24 mouse cellular contexts compared by ENCODE assay signal in genomic region chr4:45064577-45064976, GRCm38 (mm10).
"Had no signal": no experiment of that assay in that cellular context is flagged by ENCODE, and none has a peak within 500 bp of the region (broad histone marks: within the 10 kb centered on the region; RNA-seq: fewer than 3 reads in every experiment).

No protein-coding gene starts in this region.

- H3K4me1 ChIP-seq: limb, embryonic 15.5 days; lung, embryonic 15.5 days; stomach, embryonic 15.5 days had no signal

- H3K9me3 ChIP-seq: limb, embryonic 12.5 days; limb, embryonic 15.5 days; lung, embryonic 15.5 days; midbrain, embryonic 10.5 days; midbrain, embryonic 13.5 days; neural tube, embryonic 13.5 days; stomach, embryonic 15.5 days had no signal

- H3K9ac ChIP-seq: limb, embryonic 12.5 days; limb, embryonic 15.5 days; liver, embryonic 14.5 days; lung, embryonic 15.5 days; midbrain, embryonic 13.5 days; neural tube, embryonic 13.5 days; stomach, embryonic 15.5 days had no signal

- H3K4me2 ChIP-seq: limb, embryonic 12.5 days; limb, embryonic 15.5 days; lung, embryonic 15.5 days; midbrain, embryonic 13.5 days; neural tube, embryonic 13.5 days; stomach, embryonic 15.5 days had no signal

- ATAC-seq: hindbrain, postnatal 0 days; inflammation-experienced regulatory T-cells, adult 6 months; midbrain, embryonic 13.5 days; midbrain, embryonic 16.5 days had no signal

- H3K27ac ChIP-seq: hindbrain, postnatal 0 days; layer of hippocampus, adult 2 months; limb, embryonic 12.5 days; limb, embryonic 15.5 days; liver, embryonic 14.5 days; lung, embryonic 15.5 days; midbrain, embryonic 10.5 days; midbrain, embryonic 13.5 days; neural tube, embryonic 13.5 days; stomach, embryonic 15.5 days had no signal

- DNase-seq: kidney, postnatal 14 days; layer of hippocampus, adult 9-11 months; left cerebral cortex, postnatal 4 days; lung, adult 18-20 months; lung, postnatal 10 days; lung, postnatal 36 days; retina, postnatal 1 day; right cerebral cortex, postnatal 25 days; spleen, adult 18-20 months; thymus, postnatal 25 days had no signal

- H3K27me3 ChIP-seq: limb, embryonic 12.5 days; limb, embryonic 15.5 days; lung, embryonic 15.5 days; midbrain, embryonic 13.5 days; neural tube, embryonic 13.5 days; stomach, embryonic 15.5 days had no signal

- H3K4me3 ChIP-seq: layer of hippocampus, adult 2 months; limb, embryonic 12.5 days; limb, embryonic 15.5 days; lung, embryonic 15.5 days; megakaryocyte, embryonic 14.5 days; midbrain, embryonic 10.5 days; midbrain, embryonic 13.5 days; myocyte; neural tube, embryonic 13.5 days; stomach, embryonic 15.5 days had no signal
